Mouse (Mus musculus) E14TG2a.4 (cell line): ENCODE measurements around the gene Irf2.

ENCODE experiments used
- H3K27me3 ChIP-seq: 2 replicates; pipeline ENCODE4 v1.6.1; 2014; ENCODE audit warnings: low read length, control low read depth; ENCODE audit not compliant: insufficient read depth
- H3K36me3 ChIP-seq: 2 replicates; pipeline ENCODE4 v1.6.1; 2014; ENCODE audit warnings: low read length, control low read depth; ENCODE audit not compliant: insufficient read depth
- H3K4me1 ChIP-seq: replicated peaks from 2 replicates; pipeline ENCODE4 v1.6.1; 2014; ENCODE audit warnings: low read depth, low read length, control low read depth
- H3K4me3 ChIP-seq: replicated peaks from 2 replicates; pipeline ENCODE4 v1.5.1; 2014; ENCODE audit warnings: mild to moderate bottlenecking, low read length
- H3K9me3 ChIP-seq: 2 replicates; pipeline ENCODE4 v1.6.1; 2014; ENCODE audit warnings: low read length, control low read depth
- CTCF ChIP-seq: conservative IDR thresholded peaks from 2 replicates; pipeline ENCODE4 v1.5.1; 2014; ENCODE audit warnings: low read length
- NANOG ChIP-seq: IDR thresholded peaks from 2 replicates; pipeline ENCODE4 v1.6.1; 2014; ENCODE audit warnings: borderline replicate concordance, low read length, mixed read lengths
- POU5F1 ChIP-seq: IDR thresholded peaks from 2 replicates; pipeline ENCODE4 v1.6.1; 2014; ENCODE audit warnings: low read length, borderline replicate concordance

Irf2 gene

GRCm38 (mm10) chr8:46706730-46707129, 32.8 kb upstream of the Irf2 start:
- Histone ChIP-seq H3K27me3 (no peaks in the 10 kb centered on the region), H3K4me1 (no peaks in the 10 kb centered on the region), H3K4me3 (no peak overlapping the region), H3K36me3 (no peaks in the 10 kb centered on the region), H3K9me3 (no peaks in the 10 kb centered on the region)
- no peak for TF ChIP-seq POU5F1
- TF ChIP-seq CTCF = no peak
- no peak for TF ChIP-seq NANOG

DNA sequence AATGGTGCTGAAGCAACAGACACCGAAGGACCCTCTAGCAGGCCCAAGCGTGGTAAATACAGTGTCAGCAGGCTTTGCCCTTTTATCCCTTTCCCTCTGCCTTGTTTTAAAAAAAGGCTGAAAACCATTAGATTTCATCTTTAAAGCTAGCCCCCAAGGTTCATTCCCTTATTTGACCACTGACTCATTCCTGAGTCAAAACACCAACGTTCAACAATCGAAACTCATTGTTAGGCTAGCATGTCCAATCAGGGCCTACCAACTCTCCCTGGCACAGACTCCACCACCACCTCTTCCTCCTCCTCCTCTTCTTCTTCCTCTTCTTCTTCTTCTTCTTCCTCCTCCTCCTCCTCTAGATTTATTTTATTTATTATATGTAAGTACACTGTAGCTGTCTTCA, 30.2 kb upstream of the Irf2 start:
- no peak overlapping the region for H3K4me3 ChIP-seq
- H3K9me3 ChIP-seq = no peaks in the 10 kb centered on the region
- H3K27me3 ChIP-seq = no peaks in the 10 kb centered on the region
- TF ChIP-seq CTCF (no peak), NANOG (no peak)
- peaks cover 6% of the 10 kb centered on the region for H3K4me1 ChIP-seq
- no peaks in the 10 kb centered on the region for H3K36me3 ChIP-seq

DNA sequence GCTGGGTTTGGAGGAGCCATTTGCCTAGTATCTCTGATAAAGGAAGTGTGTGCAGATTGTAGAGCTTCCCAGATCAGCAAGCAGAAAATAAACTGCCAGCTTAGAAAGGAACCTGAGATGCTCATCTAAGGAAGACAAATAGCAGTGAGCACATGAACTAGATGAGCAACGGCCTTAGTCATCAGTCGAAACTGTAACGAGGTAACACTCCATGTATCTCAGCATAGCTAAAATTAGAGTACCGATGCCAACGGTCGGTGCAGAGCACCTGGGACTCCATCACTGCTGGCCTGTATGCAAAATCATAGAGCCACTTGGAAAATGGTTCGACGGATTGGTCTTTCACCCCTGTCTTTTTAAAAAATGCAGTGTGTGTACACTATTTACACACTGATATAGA, 29.2 kb upstream of the Irf2 start:
- no peaks in the 10 kb centered on the region for H3K36me3 ChIP-seq
- TF ChIP-seq CTCF (no peak), NANOG (no peak), POU5F1 (no peak)
- H3K9me3 ChIP-seq = no peaks in the 10 kb centered on the region
- H3K4me1 ChIP-seq = peaks cover 12% of the 10 kb centered on the region
- H3K27me3 ChIP-seq = no peaks in the 10 kb centered on the region
- no peak overlapping the region for H3K4me3 ChIP-seq

DNA sequence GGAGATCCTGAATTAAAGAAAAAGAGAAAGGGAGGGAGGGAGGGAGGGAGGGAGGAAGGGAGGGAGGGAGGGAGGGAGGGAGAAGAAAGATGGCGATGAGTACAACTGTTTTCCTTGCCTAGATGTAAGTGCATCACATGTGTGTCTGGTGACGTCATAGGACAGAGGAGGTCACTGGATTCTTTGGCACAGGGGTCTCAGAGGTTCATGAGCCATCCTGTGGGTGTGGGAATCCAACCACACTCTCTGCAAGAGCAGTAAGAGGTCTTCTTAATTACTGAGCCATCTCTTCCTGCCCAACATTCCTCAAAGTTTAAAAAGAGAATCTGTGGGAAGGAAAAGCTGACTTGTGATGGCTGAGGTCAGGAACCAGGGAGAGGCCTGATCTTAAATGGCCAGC, 28.0 kb upstream of the Irf2 start:
- no peak for TF ChIP-seq NANOG
- no peak for TF ChIP-seq POU5F1
- no peak for TF ChIP-seq CTCF
- Histone ChIP-seq H3K27me3 (no peaks in the 10 kb centered on the region), H3K9me3 (no peaks in the 10 kb centered on the region), H3K4me1 (peaks cover 22% of the 10 kb centered on the region), H3K36me3 (no peaks in the 10 kb centered on the region), H3K4me3 (no peak overlapping the region)

- no peaks in the 10 kb centered on the region for H3K27me3 ChIP-seq
- H3K9me3 ChIP-seq = no peaks in the 10 kb centered on the region
- TF ChIP-seq POU5F1 (no peak), NANOG (no peak)
- no peak overlapping the region for H3K4me3 ChIP-seq
- H3K4me1 ChIP-seq = peaks cover 31% of the 10 kb centered on the region
- no peaks in the 10 kb centered on the region for H3K36me3 ChIP-seq
These were observed 26.4 kb upstream of the Irf2 start for GRCm38 (mm10) chr8:46713178-46713577.

GRCm38 (mm10) chr8:46713844-46714243, 25.7 kb upstream of the Irf2 start:
- no peaks in the 10 kb centered on the region for H3K36me3 ChIP-seq
- peaks cover 37% of the 10 kb centered on the region for H3K4me1 ChIP-seq
- no peaks in the 10 kb centered on the region for H3K9me3 ChIP-seq
- no peak for TF ChIP-seq CTCF
- TF ChIP-seq POU5F1 = no peak
- TF ChIP-seq NANOG = no peak
- H3K4me3 ChIP-seq = no peak overlapping the region
- no peaks in the 10 kb centered on the region for H3K27me3 ChIP-seq

DNA sequence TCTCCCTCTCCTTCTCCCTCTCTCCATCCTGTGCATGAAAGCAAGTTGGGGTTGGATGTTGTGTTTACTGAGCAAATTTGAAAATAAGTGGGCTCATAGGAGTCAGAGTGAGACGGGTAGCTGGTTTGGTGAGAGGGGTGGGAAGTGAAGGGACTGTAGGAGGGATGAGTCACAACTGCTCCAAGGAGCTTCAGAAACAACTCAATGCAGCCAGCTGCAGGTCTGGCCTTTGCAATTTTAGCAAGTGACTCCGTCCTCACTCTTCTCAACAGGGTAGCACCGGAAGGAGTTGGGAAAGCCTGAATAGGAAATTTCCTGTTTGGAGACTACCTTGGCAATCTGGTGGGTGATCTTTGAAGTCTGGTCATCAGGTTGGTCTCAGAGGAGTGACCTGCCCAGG, 25.1 kb upstream of the Irf2 start:
- Histone ChIP-seq H3K9me3 (no peaks in the 10 kb centered on the region), H3K36me3 (no peaks in the 10 kb centered on the region), H3K27me3 (no peaks in the 10 kb centered on the region), H3K4me1 (peaks cover 42% of the 10 kb centered on the region), H3K4me3 (no peak overlapping the region)
- TF ChIP-seq CTCF = no peak
- no peak for TF ChIP-seq NANOG
- no peak for TF ChIP-seq POU5F1

DNA sequence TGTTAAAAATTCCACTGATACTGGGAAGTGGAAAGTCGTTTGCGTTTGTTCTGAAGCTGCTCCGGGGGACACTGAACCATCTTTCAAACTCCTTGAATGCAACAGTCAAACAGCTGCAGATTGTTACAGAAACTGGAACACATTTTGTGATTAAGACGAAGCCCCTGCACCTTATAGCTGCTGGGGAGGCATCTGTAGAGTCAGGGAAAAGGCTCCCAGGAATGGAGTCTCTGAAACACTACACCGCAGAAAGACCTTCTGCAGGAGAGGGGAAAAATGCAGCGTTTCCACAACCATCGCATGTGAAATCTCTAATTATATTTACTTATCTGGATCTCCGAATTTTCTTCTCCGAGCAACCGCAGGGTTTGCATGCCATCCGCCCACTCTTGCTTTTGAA, 23.1 kb upstream of the Irf2 start:
- TF ChIP-seq POU5F1 (no peak), CTCF (no peak), NANOG (no peak)
- Histone ChIP-seq H3K4me3 (no peak overlapping the region), H3K27me3 (no peaks in the 10 kb centered on the region), H3K4me1 (peaks cover 43% of the 10 kb centered on the region), H3K36me3 (no peaks in the 10 kb centered on the region), H3K9me3 (no peaks in the 10 kb centered on the region)

- Histone ChIP-seq H3K36me3 (no peaks in the 10 kb centered on the region), H3K4me1 (peaks cover 43% of the 10 kb centered on the region), H3K9me3 (no peaks in the 10 kb centered on the region), H3K27me3 (no peaks in the 10 kb centered on the region; the same call in 1 of the 2 replicates), H3K4me3 (no peak overlapping the region)
- no peak for TF ChIP-seq POU5F1
- TF ChIP-seq CTCF = no peak
- no peak for TF ChIP-seq NANOG
These were observed 22.4 kb upstream of the Irf2 start for GRCm38 (mm10) chr8:46717170-46717569.
